Mouse (Mus musculus): Measurements from ENCODE around the gene Slc9a6.

Slc9a6 gene

DNA sequence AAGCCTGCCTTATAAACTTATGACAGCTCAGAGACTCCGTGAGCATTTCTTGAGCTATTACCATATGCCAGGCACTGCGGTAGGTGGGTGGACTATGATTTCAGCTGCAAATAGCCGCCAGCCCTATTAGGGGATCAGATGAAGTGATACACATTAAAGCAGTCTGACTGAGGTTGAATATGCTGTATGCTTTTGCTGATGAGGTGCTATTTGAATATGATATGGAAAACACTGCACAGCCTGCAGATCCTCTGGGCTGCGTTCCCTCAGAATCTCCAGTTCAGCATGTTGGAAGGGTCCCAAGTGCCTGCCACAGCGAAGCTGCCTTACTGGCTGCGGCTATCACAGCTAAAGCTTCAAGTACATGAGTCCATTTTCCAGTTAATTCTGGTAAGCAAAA, 57.7 kb downstream of the Slc9a6 start:
- peak; percentile 30 for DNase-seq

DNA sequence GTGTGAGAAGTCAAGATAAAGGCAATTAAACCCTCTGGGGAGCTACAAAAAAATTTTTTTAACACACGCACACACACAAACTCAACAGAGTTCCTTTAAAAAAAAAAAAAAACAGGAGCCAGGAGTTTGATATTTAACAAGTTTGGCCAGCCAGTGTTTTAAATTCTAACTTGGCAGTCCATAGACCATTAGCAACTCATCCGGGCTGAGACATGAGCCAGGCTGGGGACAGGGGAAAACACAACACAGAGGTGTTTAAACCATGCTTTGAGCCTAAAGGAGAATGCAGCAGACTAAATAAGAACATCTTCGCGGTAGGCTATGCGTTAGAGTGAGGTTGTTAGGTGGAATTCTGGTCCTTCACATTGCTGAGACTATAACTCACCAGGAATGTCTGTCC, 58.5 kb downstream of the Slc9a6 start:
- no peak for DNase-seq

- peak; percentile 23 for DNase-seq
These were observed 58.9 kb downstream of the Slc9a6 start for GRCm38 (mm10) chrX:56668501-56668900.

DNA sequence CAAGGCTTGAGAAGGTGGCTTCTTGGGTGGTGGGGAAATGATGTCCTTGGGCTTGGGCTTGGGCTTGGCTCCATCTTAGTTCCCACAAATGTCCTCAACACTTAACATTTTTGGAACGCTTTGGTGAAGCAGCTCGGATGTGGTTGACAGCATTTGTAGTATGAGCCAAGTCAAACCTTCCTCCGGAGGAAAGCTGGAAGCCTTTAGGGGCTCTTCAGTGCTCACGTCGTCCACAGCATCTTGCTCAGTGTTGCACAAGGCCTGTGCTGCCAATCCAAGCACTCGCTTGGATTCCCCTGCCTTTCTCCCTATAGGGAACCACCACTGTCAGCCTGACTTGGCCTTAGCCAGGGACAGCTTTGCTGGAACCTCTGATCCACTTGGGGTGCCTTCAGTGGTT, 66.0 kb downstream of the Slc9a6 start:
- no peak for DNase-seq

- DNase-seq, result no peak
These were observed 68.2 kb downstream of the Slc9a6 start for GRCm38 (mm10) chrX:56677736-56678135.

DNA sequence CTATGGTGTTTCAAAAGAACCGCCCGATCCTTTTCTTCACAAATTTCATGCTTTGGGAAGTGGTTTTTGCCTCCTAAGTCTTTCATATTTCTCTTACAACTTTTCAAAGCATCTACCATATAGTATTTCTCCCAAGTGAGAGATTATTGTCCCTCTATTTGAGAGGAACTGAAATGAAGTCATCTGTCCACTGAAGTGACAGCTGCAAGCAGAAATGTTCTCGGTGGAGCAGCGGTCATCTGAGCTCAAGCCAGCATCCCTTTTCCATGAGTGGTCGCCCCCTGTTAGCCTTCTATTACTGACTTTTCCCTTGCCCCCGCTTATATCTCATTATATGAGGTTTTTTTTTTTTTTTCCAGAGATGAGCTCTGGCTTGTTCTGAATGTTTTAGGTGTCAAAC, 69.5 kb downstream of the Slc9a6 start:
- no peak for DNase-seq

- DNase-seq, result no peak
These were observed 72.7 kb downstream of the Slc9a6 start for GRCm38 (mm10) chrX:56682156-56682720.

DNA sequence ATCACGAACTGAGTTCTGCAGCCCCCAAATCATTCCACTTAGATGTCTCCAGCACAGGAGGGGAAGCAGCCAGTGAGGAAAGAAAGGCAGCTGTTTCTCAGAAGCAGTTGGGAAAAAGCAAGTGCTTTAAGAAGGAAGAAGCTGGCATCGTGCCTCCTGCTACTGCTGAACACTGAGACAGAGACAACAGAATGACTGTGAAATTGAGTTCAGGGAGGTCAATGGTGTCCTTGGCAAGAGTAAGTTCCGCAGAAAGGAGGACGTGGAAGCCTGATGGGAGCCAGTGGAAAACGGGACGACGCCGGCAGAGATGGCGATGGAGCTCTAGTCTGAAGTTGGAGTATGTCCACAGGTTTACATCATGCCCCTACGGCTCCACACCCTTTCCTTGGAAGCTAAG, 74.0 kb downstream of the Slc9a6 start:
- DNase-seq, result peak; percentile 32

DNA sequence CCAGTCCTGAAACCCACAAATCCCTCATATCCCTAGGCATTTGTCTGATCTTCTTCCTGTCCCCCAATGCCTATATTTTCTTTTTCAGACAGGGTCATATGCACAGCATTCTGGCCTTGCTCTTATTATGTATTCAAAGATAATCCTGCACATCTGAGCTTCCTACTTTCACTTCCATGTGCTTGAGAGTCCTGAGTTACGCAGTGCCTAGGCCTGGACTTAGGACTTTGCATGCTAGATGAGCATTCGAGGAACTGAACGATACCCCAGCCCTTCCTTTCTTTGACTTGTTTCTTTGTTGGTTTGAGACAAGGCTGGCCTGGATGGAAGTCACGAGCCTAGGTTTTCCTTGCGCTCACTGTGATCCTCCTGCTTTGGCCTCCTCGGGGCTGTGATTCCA, 83.0 kb downstream of the Slc9a6 start:
- DNase-seq, result no peak

GRCm38 (mm10) chrX:56694539-56694938, 85.0 kb downstream of the Slc9a6 start:
- DNase-seq, result no peak

DNA sequence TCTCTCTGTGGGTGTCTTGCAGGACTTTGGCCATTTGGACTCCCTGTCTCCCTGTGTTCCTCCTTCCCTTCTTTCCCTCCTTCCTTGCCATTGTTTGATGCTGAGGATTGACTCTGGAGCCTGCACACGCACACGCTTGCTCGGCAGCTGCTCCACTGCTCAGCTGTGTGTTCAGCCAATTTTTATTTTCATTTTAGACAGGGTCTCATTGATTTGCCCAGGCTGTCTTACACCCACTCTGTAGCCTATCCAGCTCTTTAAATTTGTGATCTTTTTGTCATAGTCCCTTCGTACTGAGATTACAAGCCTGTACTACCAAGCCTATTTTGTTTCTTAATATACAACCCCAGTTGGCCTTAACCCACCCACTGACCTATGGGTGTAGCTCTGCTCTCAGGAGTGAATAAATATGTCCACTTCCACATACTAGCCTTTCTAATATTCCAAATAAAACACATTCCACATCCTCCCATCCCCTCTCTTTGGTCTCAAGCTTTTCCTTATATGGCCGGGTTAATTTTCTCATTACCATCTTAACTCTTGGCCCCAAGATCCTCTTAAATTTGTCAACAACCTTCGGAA, 87.7 kb downstream of the Slc9a6 start:
- no peak for DNase-seq

DNA sequence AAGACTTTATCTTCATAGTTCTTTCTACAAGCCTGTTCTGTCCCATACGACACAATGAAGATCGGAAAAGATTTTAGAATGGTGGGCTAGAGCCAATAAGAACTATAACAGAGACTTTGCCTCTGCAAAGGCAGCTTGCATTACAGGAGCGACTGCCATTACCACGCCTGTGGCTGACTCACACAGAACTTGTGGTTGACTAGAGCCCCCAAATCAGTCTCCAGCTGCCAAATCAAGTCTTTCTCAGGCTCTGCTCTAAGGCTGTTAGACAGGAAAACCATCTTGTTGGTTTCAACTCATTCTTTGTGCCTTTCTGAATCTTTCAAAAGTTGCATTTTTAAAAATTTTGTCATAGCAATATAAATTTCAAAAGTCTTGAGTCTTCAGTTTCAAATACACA, 88.3 kb downstream of the Slc9a6 start:
- no peak for DNase-seq

DNA sequence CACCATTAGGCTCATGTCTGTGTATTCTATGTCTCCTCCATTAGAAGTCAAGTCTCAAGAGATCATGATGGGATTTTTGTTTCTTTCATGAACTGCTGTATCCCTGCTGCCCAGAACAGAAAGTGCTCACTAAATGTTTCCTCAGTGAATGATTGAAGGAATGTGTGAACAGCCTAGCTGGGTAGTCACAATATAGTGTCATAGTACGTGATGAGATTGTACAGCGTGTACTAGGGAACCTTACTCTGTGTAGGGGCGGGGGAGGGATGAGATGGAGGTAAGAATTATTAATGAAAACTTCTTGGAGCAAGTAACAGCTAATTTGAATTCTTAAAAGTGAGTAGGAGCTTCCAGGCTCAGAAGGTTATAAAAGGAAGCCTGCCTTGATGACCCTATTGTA, 91.7 kb downstream of the Slc9a6 start:
- DNase-seq, result no peak

- no peak for DNase-seq
These were observed 94.5 kb downstream of the Slc9a6 start for GRCm38 (mm10) chrX:56703965-56704562.

DNA sequence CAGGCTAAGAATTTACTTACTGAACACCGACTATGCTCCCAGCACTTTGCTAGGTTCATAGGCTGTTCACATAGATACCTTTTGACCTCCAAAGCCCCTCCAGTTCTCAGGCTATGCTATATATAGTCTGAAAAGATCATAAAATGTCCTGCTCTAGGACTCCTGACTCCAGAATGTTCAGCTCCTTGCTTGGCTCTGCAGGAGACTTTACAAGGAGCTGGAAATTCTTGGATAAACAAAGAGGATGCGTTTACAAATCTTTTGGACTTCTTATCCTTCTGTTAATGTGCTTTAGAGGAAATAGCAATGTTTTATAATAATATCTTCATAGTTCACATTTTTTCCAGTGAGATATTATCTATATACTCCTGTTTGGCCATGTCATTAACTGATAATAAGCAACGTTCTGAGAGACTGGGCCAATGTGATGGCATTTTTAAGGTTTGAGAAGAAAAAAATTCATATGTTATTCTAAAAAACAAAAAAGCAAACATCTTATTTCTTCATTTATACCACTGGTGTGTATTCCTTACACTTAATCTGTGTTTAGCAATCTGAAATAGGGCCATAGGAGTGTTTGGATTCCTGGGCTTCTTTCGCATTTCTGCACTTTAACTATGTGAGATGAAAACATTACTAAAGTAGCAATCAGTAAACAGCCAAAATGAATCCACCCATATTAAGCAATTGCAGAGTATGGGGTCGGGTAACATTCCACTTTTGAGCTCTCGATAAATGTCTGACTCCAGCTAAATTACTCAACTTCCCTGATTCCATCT, 99.2 kb downstream of the Slc9a6 start:
- DNase-seq, result no peak

DNA sequence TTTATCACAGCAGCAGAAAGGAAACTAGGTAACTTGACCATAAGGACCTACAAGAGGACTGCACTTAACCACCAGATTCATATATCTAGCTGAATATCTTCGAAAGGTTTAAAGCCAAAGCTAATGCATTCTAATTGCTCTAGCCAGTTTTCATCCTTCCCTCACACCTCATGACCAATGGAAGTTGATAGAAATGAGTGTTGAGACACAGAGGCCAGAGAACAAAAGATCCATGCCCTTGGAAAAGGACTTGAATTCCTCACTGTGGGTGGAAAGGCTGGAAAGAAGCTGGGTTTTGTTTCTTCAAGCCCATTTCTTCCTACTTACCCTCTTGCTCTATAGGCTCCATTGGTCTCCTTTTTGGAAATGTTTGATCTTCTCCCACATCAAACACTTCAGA, 101.0 kb downstream of the Slc9a6 start:
- DNase-seq, result no peak

- DNase-seq, result no peak
These were observed 103.1 kb downstream of the Slc9a6 start for GRCm38 (mm10) chrX:56712666-56713065.
